Mouse (Mus musculus) activated CD4-positive, CD25-positive, alpha-beta regulatory T cell, adult 4 months (primary cell): ENCODE data around the gene Acat2. TPM values are rescaled to one million over a fixed set of nuclear protein-coding genes. Genes with fewer than 3 reads are reported as not detected.
"Not testable (repeated sequence)": the region's sequence is repeated elsewhere in the genome, so short reads cannot be mapped to it uniquely, and the experiment has no call there.

Source experiments
- ATAC-seq: one replicate; pipeline ENCODE4 v1.8.0; 2017
- polyA plus RNA-seq, 2 experiments: library from polyadenylated mRNA; unstranded; fragments of 100-300 nt; shearing (Covaris generic); gene quantifications; one replicate each; pipeline ENCODE4 v1.2.1; 2017

The Acat2 gene
- polyA plus RNA-seq, 2 experiments from 2014 or later: 38.5 to 40.3 TPM

DNA sequence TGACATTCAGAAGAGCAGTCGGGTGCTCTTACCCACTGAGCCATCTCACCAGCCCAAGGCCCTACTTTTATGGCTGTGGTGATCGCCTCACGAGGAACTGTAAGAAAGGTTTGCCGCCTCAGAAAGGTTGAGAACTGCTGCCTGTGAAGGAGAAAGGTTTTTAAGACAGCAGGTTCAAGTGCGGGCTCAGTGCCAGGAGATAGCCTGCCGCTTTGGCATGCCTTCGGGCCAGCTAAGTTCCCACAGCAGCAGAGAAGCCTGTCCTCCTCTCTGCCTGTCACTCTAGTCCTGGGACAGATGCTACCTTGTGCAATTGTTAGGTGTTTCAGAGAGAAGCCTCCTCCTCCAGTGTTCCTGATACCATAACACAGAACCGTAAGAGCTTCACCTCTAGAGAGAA lies 3.9 kb downstream of the Acat2 start:
- no peak for ATAC-seq

DNA sequence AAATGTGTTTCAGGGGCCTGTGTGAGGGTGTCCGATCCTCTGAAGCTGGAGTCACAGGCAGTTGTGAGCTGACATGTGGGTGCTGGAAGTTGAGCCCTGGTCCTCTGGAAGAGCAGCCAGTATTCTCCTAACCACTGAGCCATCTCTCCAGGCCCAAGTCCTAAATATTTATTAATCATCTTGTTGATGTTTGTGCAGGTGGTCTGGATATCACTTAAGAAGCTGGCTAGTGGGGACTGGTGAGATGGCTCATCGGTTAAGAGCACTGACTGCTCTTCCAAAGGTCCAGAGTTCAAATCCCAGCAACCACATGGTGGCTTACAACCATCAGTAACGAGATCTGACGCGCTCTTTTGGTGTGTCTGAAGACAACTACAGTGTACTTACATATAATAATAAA lies 10.9 kb downstream of the Acat2 start:
- ATAC-seq: no peak

DNA sequence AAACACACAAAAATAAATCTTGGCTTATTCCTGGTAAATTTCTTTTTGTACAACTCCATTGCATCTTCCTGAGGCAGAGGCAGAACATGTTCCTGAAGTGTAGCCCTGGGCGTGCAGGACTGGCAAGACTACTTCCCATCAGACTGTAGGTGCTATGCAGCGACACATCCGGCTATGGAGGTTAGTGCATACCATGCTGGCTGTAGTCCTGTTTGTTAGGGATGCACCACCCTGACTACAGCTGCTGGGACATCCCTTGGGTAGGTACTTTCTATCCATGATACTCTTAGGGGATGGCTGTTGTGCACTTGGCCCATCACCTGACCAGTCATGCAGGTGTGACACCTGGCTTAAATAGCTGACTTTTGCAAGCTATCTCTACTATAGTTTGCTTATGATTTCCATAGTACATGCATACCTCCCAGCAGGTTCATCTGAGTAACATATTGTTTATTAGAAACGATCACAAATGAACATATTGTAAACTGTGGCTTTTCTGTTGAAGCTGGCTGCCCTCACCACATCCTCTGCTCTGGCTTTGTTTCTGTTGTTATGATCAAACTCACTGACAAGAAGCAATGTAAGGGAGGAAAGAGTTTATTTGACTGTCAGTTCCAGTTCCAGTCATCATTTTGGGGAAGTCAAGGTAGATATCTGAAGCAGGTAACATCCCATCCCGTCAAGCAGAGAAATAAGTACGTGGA lies 17.9 kb downstream of the Acat2 start:
- peak; percentile 77 for ATAC-seq

DNA sequence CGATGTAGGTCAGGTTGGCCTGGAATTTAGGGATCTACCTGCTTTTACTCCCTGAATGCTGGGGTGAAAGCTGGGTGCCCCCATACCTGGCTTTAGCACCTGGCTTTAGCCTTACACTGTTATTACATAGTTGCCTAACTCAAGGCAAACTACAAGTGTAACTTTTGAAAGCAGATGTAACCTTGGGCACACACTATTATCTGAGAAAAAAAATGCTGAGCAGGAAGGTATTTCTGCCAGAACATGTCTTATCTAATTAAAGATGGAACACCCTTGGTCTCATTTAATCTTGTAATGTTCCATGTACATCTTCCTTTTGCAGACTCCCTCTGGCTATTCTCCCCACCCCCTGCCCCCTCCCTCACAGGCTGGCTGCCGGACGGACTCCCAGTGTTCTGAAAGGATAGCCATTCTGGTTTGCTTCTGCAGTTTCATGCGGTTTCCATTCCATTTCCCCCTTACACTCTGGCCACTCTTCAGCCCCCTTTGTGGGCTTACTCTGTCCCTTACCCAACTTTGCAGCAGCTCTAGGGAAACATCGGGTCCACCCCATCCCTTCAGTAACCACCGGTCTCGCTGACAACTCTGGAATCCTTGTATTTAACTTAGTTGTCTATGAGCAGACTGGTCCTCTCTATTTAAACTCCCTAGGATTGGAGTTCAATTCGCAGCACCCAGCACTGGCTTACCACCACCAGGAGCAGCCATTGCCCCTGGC lies 18.8 kb downstream of the Acat2 start:
- no peak for ATAC-seq

DNA sequence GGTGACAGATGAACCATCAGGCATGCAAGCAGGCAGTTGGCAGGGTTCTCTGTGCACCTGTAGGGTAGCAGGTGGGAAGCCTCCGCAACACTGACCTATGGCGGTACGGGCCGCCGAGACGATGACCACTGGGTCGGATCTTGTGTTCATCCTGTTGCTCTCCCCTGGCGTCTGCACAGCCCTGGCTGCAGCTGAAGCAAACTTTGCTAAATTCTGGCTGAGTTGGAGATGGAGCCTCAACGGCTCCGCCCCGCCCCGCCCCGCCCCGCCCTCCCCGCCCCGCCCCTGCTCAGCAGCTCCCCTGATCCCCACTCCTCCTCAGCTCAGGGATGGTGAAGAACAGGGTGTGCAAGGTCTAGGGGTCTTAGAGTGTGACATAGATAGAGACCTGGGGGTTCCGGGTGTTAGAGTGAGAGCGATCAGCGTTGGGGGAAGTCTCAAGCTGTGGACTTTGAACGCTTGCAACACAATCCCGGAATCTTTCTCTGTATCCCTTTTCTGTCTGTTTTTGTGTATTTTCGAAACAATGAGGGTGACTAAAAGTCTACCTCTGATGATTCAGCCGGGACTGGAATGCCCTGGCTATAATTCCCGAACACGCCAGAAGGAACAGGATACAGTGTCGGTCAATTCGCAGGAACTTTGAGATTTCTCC lies 20.3 kb downstream of the Acat2 start, which contains the start of gene Acat3:
Gene Acat3 (minus strand): TSS at position 450 of the 655 bp plus-strand sequence.
- no peak for ATAC-seq

DNA sequence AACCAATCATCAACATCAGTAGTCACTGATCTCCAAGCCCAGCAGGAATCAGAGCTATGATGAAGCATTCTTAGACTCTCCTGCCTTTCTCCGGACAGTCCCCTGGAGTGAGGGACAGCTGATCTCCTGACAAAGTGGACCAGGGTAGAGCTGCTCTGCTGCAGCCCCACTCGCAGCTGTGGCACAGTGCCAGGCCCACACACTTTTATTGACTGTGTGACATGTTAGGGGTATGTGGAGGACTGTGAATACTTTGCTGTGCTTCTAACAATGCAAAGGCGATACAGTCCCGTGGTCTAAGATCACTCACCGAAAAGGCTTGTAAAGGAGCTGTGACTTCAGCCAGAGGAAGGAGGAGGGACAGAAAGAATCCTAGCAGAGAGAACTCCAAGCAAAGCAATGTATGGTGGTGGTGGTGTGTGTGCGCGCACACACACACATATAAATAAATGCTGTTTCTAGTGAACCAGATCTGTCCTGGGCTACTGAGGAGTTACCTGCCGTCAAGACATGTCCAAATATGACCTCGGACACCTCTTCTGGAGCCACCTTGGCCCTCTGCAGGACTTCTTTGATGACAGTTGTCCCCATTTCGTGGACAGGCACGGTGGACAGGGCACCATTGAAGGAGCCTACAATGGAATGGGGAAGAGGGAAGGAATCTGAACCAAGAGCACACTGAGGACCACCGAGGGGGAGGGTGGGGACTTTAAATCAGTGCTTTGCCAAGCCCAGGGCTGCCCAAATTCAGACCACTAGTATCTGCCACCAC lies 21.0 kb downstream of the Acat2 start:
- not testable (repeated sequence) for ATAC-seq

DNA sequence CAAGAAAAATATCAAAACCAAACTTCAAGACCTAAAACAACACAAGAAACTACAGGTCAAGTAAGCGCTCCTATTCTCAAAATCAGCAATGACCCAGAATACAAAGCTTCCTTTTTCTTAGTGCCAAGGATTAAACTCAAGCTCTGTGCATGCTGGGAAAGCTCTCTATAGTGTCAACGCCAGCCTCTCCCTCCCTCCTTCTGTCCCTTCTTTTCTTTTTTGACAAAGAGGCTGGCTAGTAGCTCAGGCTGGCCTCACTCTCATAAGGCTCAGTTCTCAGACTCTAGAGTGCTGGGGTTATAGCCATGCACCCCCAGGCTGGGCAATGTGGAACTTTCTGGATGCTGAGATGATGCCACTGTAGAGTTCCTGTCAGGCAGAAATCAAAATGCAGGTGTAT lies 22.5 kb downstream of the Acat2 start:
- no peak for ATAC-seq

DNA sequence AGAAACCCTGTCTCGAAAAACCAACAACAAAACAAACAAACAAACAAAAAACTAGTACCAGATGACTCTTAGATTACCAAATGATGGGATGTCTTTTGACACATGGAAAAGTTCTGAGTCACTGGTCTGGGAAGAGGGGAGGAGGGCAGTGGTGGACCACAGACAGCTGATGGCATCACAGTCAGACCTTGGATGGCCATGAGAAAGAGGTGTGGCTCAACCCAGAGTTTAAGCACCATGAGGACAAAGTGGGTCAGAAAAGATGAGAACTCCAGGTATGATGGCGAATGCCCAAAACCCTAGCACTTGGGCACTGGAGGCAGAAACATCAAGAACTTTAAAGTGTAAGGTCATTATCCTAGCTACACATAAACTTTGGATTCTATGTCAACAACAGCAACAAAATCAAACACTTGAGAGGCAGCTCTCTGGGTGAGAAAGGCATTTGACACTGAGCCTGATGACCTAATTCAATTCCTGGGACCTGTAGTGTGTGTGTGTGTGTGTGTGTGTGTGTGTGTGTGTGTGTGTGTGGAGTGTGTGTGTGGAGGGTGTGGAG lies 23.1 kb downstream of the Acat2 start:
- ATAC-seq: no peak

DNA sequence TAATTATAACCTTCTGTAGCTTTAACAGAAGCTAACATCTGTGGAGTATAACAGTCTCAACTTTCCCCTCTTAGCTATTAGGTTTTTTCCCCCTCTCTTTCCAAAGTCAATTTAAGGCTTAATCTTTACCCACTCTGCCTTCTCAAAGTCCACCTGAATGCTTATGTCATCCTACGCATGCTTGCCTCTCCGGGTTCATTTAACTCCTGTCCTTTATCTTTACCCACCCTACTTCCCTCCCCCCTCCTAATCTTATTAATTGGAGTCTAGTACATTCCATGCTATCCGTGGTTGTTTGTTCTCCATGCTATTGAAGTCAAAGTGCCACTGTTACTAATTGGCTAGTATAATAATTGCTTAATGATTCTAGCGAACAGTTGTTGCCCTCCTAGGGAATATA lies 24.8 kb downstream of the Acat2 start:
- ATAC-seq: no peak

DNA sequence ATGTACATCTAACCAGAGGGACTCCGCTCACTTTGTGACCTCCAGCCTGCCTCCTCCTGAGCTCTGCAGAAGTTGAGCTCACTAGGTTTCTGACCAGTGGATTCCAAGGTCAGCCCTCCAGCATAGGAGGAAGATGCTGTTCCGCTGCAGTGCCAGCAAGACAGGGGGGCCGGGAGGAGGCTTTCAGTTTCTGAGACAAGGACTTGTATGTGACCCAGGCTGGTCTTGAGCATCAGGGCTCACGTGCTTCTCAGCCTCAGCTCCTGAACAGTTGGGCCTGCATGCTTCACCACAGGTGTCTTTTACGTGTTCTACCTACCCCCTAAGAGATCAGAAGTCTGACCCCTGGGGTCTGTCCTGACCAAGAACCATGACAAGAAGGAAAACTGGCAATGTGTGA lies 29.0 kb downstream of the Acat2 start:
- ATAC-seq: not testable (repeated sequence)

DNA sequence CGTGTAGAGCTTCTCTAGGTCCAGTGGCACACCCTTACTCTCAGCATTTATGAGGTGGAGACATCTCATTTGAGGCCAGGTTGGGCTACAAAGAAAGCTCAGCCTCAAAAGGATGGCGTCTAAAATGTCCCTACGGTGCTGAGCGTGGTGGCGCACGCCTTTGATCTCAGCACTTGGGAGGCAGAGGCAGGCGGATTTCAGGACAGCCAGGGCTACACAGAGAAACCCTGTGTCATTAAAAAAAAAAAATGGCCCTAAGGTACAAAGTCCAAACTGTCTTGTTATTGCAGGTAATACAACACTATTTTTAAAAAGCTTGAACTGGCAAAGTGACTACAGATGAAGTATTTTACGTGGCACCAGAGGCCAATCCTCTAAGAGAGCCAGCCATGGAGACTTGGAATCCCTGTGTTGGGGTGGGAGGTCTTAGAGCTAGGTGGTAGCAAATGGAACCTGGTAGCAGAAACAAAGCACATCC lies 34.8 kb downstream of the Acat2 start:
- ATAC-seq: no peak

DNA sequence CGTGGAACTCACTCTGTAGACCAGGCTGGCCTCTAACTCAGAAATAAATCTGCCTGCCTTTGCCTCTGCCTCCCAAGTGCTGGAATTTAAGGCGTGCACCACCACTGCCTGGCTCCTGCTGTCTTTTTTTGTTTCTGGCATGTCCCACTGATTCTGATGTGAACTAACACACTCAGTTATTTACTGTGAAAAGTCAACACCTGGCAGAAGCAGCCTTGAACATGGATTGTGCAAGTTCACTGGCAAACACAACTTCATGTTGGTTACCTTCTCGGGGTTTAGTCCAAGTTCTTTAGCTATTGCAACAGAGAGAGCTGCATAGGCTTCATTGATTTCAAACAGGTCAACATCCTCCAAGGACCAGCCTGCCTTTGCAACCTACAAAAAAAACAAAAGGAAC lies 35.5 kb downstream of the Acat2 start:
- ATAC-seq: no peak

DNA sequence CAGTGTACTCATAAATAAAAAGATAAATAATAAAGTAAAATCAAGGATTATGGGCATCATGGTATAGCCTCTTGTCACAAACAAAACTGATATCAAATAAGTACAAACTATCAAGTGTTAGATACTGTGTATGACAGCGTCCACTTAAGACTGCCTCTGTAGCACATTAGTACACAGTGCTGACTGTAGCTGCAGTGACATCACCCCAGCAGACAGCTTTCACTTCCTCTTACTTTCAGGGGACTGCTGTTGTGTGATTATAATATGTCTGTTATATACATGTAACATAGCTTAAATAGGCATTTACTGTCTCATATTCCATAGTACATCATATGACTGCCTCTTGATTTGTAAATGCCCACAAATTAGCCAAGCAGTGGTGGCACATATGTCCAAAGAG lies 39.5 kb downstream of the Acat2 start:
- ATAC-seq: no peak

DNA sequence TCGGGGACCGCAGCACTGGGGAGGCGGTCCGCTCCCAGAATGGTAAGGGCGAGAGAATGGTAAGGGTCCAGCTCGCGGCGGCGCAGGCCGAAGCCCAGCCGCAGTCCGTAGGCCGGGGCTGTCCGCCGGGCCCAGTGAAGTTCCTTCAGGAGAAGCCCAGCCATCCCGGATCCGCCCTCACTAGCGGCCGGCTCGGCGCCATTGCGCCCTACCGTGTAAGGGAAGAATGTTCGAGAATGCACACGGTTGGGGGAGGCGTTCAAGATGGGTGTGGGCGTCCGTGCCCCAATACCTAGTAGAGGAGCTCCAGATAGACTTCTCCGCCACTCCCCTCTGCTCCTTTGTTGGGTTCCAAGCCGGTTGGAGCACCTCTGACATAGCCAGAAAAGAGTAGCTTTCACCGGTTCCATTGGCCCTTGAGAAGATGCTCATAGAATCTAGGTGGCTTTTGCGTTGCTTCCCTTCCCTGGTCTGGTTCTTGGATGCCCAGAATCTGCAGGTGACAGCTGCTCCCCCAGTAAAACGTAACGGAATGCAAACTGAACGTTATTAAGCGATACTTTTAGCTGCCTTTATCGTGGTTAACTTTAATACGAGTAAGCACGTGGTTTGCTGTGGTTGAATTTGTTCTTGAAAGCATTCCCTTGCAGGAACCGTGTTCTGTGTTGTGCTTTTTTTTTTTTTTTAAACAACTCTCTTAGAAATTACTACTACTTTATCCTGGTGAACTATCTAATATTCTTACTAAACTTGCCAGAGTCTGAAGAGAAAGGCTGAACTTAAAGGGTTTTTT lies 43.8 kb downstream of the Acat2 start:
- peak; percentile 29 for ATAC-seq

DNA sequence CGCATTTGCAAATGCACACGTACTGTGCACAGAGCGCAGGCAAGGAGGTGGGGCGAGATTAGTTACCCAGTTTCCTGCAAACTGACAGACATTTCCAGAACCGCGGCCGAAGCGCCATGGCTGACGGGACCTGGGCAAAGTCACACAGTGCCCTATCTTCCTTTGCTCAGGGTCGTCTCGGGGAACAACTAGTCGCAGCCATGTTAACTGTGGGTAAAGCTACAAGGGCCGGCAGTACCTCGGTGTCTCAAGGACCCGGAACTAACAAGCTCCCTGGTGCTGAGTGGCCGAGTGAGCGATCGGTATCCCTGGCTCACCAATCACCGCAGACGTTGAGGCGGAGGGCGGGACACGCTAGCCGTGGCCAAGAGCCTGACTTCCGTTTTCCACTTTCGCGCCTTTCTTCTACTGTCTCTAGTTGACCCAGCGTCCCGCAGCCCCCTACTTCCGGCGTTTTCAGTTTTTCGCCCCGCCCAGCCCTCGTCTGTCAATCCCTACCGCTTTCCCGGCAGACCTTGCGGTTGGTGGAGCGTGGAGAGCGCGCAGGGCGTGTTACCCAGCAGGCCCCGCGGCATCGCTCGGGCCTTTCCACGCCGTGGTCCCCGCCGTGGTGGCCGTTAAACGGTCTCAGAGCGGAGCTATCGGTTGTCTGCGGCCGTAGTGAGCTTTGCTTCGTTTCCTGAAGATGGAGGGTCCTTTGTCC lies 44.5 kb downstream of the Acat2 start, which contains the start of gene Mrpl18:
Gene Mrpl18 (minus strand): TSS at position 465 of the 703 bp plus-strand sequence.
- peak; percentile 96 for ATAC-seq

DNA sequence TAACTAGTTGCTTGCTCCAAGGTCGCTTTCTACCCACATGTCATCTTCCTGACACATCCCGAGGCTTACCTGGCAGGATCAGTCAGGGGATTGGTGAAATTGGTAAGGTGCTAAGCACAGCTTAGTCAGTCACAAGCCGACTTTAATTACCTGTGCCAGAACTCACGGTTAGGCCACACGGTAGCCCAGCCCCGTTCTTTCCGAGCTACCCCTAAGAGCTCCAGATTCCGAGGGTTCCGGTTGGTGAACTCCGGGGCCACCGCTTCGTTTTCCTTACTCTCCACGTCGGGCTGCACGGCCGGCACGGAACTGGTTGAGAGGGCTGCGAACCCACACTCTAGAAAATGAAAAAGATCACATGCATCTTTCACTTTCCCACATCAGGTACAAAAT lies 45.1 kb downstream of the Acat2 start, which contains the start of gene Tcp1:
Gene Tcp1 (plus strand): TSS at position 214 of the 393 bp plus-strand sequence.
- no peak for ATAC-seq

DNA sequence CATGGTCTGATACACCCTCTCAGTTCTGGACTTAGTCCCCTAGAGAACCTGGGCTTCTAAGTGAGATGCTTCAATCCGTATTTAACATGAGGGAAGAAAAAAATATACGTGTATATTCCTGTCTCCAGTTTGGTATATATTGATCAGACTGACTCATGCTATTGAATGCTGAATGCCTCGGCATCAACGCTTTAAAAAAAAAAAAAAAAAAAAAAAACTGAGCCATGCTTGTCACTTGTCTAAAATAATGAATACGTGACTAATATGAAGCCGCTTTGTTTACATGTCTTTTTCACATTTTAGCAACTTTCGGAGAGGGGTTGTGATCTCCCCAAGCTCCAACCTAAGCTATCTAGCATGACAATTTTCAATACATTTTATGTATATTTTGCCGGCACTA lies 50.2 kb downstream of the Acat2 start:
- no peak for ATAC-seq

DNA sequence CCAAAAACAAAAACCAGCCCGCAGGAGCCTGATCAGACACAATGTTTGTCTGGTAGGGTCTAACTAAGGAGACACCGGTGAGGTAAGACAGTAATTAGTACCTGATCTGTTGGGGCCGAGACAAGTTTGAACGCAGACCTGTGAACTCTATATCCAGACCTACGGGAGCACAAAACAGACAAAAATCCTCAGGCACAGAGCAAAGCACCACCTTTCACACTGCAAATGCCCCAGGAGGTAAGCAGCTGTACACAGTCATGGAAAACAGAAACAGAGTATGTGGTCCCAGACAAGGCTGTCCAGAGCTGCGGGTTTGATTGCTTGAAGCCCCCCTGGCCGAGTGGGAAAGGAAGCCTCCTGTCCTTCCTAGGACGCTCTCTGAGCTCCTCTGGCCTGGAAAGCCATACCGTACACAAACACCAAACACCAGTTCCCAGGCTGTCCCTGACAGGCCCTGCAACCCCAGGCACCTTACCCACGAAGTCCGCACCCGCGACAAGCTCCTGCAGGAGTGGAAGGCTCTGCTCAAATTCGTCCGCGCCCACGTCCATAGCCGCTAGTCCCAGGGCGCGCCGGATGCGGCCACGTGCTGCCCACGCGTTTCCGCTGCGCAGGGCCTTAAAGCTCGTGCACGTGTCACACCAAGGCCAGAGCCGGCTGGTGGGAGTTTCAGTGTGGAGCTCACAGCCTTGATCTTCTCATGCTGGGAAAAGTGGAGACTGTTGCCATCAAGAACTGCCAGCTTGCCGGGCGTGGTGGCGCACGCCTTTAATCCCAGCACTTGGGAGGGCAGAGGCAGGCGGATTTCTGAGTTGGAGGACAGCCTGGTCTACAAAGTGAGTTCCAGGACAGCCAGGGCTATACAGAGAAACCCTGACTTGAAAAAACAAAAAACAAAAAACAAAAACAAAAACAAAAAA lies 50.9 kb downstream of the Acat2 start, which contains the start of gene Pnldc1:
Gene Pnldc1 (minus strand): TSS at position 870 of the 920 bp plus-strand sequence.
- ATAC-seq: no peak

DNA sequence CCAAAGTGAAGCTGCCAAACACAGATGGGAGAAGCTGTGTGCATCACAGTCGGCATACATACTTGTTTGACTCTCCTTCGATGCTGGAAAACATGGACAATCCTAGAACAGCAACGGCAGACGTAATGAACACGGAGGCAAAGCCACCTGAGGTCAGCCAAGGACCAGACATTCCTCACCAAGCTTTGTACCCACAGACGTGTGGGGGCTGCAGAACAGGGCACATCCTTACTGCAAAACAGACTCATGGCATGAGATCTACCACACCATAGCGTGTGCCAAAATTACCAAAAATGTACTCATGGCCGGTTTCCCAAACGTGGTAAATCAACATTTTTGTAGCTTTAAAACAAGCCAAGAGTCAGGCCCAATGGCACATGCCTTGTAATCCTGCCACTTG lies 54.1 kb downstream of the Acat2 start:
- ATAC-seq: no peak

DNA sequence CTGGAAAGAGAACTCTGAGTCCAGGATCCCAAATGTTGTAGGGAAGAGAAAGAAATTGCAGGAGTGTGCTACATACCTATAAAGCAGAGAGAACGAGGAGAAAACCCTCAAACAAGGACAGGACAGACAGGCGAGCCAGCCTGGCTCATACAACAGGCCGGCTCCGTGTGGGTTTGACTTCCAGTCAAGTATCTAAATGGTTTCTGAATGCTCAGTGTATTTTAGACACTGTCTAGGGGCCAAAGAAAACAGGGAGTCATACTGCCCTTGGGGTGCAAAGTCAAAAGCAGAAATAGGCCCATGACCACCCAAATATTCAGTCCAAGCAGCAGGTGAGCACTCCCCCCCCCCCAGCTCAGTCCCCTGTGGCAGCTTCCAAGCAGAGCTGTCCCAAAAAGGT lies 54.7 kb downstream of the Acat2 start:
- ATAC-seq: no peak
